Mouse (Mus musculus) embryonic fibroblast, embryonic 13.5 days (primary cell): ENCODE data around the gene Sh2b3.

Experiments
- CTCF ChIP-seq: IDR thresholded peaks from 2 replicates; pipeline ENCODE4 v1.5.1; 2011; ENCODE audit warnings: mild to moderate bottlenecking, control low read depth, low read length, moderate library complexity, borderline replicate concordance; ENCODE audit not compliant: insufficient read depth
- POLR2A ChIP-seq: IDR thresholded peaks from 2 replicates; pipeline ENCODE4 v1.6.1; 2011; ENCODE audit warnings: low read depth, mild to moderate bottlenecking, control low read depth, low read length, moderate library complexity

GRCm38 (mm10) chr5:121837441-121838340, at the start of gene Sh2b3:
- TF ChIP-seq POLR2A (peak; percentile 67), CTCF (no peak)
